Mouse (Mus musculus): ENCODE measurements at regions not wholly inside any gene's neighbourhood (a gene's known extent, or its start where the extent isn't known, plus 50 kb on each side); places are given as distances from the start of the nearest gene placed in this dataset.

DNA sequence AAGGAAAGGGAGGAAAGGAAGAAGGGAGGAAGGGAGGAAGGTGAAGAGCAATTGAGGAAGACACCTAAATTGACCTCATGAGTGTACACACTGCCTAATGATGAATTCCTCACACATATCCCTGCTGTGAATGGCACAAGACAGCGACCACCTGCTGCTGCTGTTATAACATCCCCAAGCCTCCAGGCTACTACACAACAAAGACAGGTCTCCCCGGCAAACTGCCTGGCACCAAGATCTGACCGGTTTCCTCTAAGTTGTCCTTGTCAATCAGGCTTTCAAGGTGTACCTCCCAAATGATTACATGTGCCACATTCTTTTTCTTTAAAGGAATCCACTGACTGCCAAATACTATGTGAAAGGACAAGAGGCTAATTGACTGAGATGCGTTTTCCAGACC, 198.7 kb downstream of the Rybp start:
- TF ChIP-seq USF1 (IDR thresholded peaks at IDR 0.05; ENCODE audit: low read depth) = no peak
- TF ChIP-seq MYOG (IDR thresholded peaks at IDR 0.05; ENCODE audit: control insufficient read depth, extremely low read depth, insufficient read length) = no peak
- no peak for TF ChIP-seq CTCF (IDR thresholded peaks at IDR 0.05; ENCODE audit: control insufficient read depth, insufficient read depth, insufficient read length)
- no peak for TF ChIP-seq MYOD1 (IDR thresholded peaks at IDR 0.05; ENCODE audit: control insufficient read depth, insufficient read length, low read depth)
- TF ChIP-seq MAX (IDR thresholded peaks at IDR 0.05) = no peak

Data from C2C12 (cell line).